Mouse (Mus musculus) gastrocnemius, adult 18-20 months (tissue): ENCODE data around the gene Map2k2. TPM values are rescaled to one million over a fixed set of nuclear protein-coding genes. Genes with fewer than 3 reads are reported as not detected.
A peak's percentile ranks its signal among the peaks of the same experiment; 100 is the strongest.
"Not testable (repeated sequence)": the region's sequence is repeated elsewhere in the genome, so short reads cannot be mapped to it uniquely, and the experiment has no call there.

Experiments
- DNase-seq: peaks from one replicate; pipeline ENCODE4 v3.0.0; 2021; ENCODE audit warnings: low spot score
- microRNA-seq: library from miRNA; unstranded; fragments of <30 nt; microRNA quantifications from one replicate; pipeline ENCODE4 v1.2.0, GENCODE M21; 2021
- total RNA-seq, 2 experiments: library from RNA; stranded (reverse); gene quantifications; 2 replicates each; pipeline ENCODE4 v1.2.3; 2021

The Map2k2 gene
- total RNA-seq, 2 experiments from 2014 or later, result 173 to 189 TPM

GRCm38 (mm10) chr10:81175936-81176465, 70.3 kb downstream of the Map2k2 start:
- DNase-seq, result no peak

- peak; percentile 99 for DNase-seq
Measured at GRCm38 (mm10) chr10:81176466-81177271, 71.0 kb downstream of the Map2k2 start, which contains the start of gene Eef2. Gene Eef2, plus strand, starts transcription at chr10:81176631.

GRCm38 (mm10) chr10:81177491-81177925, 71.8 kb downstream of the Map2k2 start:
- DNase-seq, result no peak

GRCm38 (mm10) chr10:81177958-81178712, 72.4 kb downstream of the Map2k2 start:
- DNase-seq, result no peak

- DNase-seq, result no peak
Measured at GRCm38 (mm10) chr10:81178927-81179326, 73.2 kb downstream of the Map2k2 start.

- no peak for DNase-seq
Measured at GRCm38 (mm10) chr10:81179451-81180342, 74.0 kb downstream of the Map2k2 start.

GRCm38 (mm10) chr10:81180946-81181345, 75.2 kb downstream of the Map2k2 start:
- no peak for DNase-seq

- not testable (repeated sequence) for DNase-seq
Measured at GRCm38 (mm10) chr10:81181860-81182259, 76.1 kb downstream of the Map2k2 start.

- peak; percentile 97 for DNase-seq
Measured at GRCm38 (mm10) chr10:81182336-81183333, 76.9 kb downstream of the Map2k2 start, which contains the start of gene Dapk3. Gene Dapk3, plus strand, starts transcription at chr10:81183005.

Small RNAs within 50 kb of the gene (microRNA-seq; reads per million reads assigned to microRNA genes)
- not detected for gene Mir5615-1
- not detected for gene Mir5615-2

Other genes with a start within 250 kb of the Map2k2 start
- not detected for gene Tmprss9, start 234.1 kb upstream of the Map2k2 start, total RNA-seq
- 100 to 1,000 TPM; 109 to 127 TPM for gene Timm13, start 204.9 kb upstream of the Map2k2 start, total RNA-seq
- gene Lmnb2, start 187.7 kb upstream of the Map2k2 start, total RNA-seq, result 1 to 10 TPM; 2.7 to 3.2 TPM
- 10 to 100 TPM; 17.3 to 25.0 TPM for gene Gadd45b, start 175.8 kb upstream of the Map2k2 start, total RNA-seq
- gene Gng7, start 91.0 kb upstream of the Map2k2 start, total RNA-seq, result 1 to 10 TPM; 2.3 to 2.5 TPM
- gene Diras1, start 80.3 kb upstream of the Map2k2 start, total RNA-seq, result under 1 TPM in 1 of 2 experiments, not detected in 1; 0.07 TPM
- 10 to 100 TPM; 13.7 TPM for gene Slc39a3, start 68.5 kb upstream of the Map2k2 start, total RNA-seq
- 100 to 1,000 TPM; 101 to 103 TPM for gene Sgta, start 45.7 kb upstream of the Map2k2 start, total RNA-seq
- gene Thop1, start 35.9 kb upstream of the Map2k2 start, total RNA-seq, result 10 to 100 TPM; 21.1 to 26.0 TPM
- gene Creb3l3, start 7.0 kb upstream of the Map2k2 start, total RNA-seq, result under 1 TPM in 1 of 2 experiments, not detected in 1; 0.09 TPM
- gene Zbtb7a, start 29.3 kb downstream of the Map2k2 start, total RNA-seq, result 10 to 100 TPM; 22.1 to 24.5 TPM
- 10 to 100 TPM; 15.3 to 17.1 TPM for gene Pias4, start 62.0 kb downstream of the Map2k2 start, total RNA-seq
- gene Eef2, start 70.7 kb downstream of the Map2k2 start, total RNA-seq, result 1,000 to 10,000 TPM; 1,320 to 1,335 TPM
- 10 to 100 TPM; 25.5 to 28.4 TPM for gene Dapk3, start 77.1 kb downstream of the Map2k2 start, total RNA-seq
- not detected for gene 4930442H23Rik, start 77.9 kb downstream of the Map2k2 start, total RNA-seq
- 100 to 1,000 TPM in 1 of 2 experiments, 10 to 100 TPM in 1; 59.9 to 118 TPM for gene Nmrk2, start 96.1 kb downstream of the Map2k2 start, total RNA-seq
- gene Atcay, start 124.9 kb downstream of the Map2k2 start, total RNA-seq, result not detected
- gene Zfr2, start 127.2 kb downstream of the Map2k2 start, total RNA-seq, result 1 to 10 TPM; 1.9 to 2.7 TPM
- not detected for gene Matk, start 147.0 kb downstream of the Map2k2 start, total RNA-seq
- gene Mrpl54, start 161.0 kb downstream of the Map2k2 start, total RNA-seq, result 100 to 1,000 TPM; 106 to 116 TPM
- 100 to 1,000 TPM; 102 to 105 TPM for gene Apba3, start 161.0 kb downstream of the Map2k2 start, total RNA-seq
- not detected for gene Tjp3, start 185.7 kb downstream of the Map2k2 start, total RNA-seq
- gene Pip5k1c, start 187.0 kb downstream of the Map2k2 start, total RNA-seq, result 10 to 100 TPM; 19.7 to 20.4 TPM
- gene Cactin, start 215.2 kb downstream of the Map2k2 start, total RNA-seq, result 10 to 100 TPM; 10.1 to 10.9 TPM
- under 1 TPM; 0.16 to 0.55 TPM for gene Tbxa2r, start 222.8 kb downstream of the Map2k2 start, total RNA-seq
- gene Gipc3, start 237.4 kb downstream of the Map2k2 start, total RNA-seq, result 1 to 10 TPM in 1 of 2 experiments, under 1 TPM in 1; 0.39 to 1.4 TPM
- gene Hmg20b, start 244.6 kb downstream of the Map2k2 start, total RNA-seq, result 10 to 100 TPM; 14.7 to 19.6 TPM